Mouse (Mus musculus) neural tube, embryonic 12.5 days (tissue): ENCODE results near the gene Ccdc63. TPM values are rescaled to one million over a fixed set of nuclear protein-coding genes. Genes with fewer than 3 reads are reported as not detected.
A peak's percentile ranks its signal among the peaks of the same experiment; 100 is the strongest.

Experiments
- ATAC-seq: fragments of 200-750 bp; cut with Nextera tagmentation; 2 replicates; pipeline ENCODE4 v1.8.0; 2017; ENCODE audit warnings: low read depth, mild to moderate bottlenecking, moderate TSS enrichment, moderate library complexity; ENCODE audit not compliant: low FRiP score
- H3K27ac ChIP-seq: fragments of 300-500 bp; sonication (generic); 2 replicates; pipeline ENCODE4 v1.5.1; 2016
- H3K27me3 ChIP-seq: fragments of 300-500 bp; sonication (generic); replicated peaks from 2 replicates; pipeline ENCODE4 v1.6.1; 2016; ENCODE audit warnings: mild to moderate bottlenecking
- H3K36me3 ChIP-seq: fragments of 300-500 bp; sonication (generic); 2 replicates; pipeline ENCODE4 v1.6.1; 2016; ENCODE audit warnings: mild to moderate bottlenecking
- H3K4me1 ChIP-seq: fragments of 300-500 bp; sonication (generic); 2 replicates; pipeline ENCODE4 v1.6.1; 2016
- H3K4me2 ChIP-seq: fragments of 300-500 bp; sonication (generic); replicated peaks from 2 replicates; pipeline ENCODE4 v1.6.1; 2016; ENCODE audit warnings: mild to moderate bottlenecking
- H3K4me3 ChIP-seq: fragments of 300-500 bp; sonication (generic); 2 replicates; pipeline ENCODE4 v1.5.1; 2016
- H3K9ac ChIP-seq: fragments of 300-500 bp; sonication (generic); 2 replicates; pipeline ENCODE4 v1.6.1; 2016; ENCODE audit warnings: mild to moderate bottlenecking
- H3K9me3 ChIP-seq: fragments of 300-500 bp; sonication (generic); 2 replicates; pipeline ENCODE4 v1.6.1; 2016; ENCODE audit warnings: mild to moderate bottlenecking
- WGBS: fragments of 180-500 bp; shearing (Covaris S2); methylation state at CpG from one replicate; pipeline ENCODE4 v1.1.7; 2016; 5-methylcytosine and 5-hydroxymethylcytosine counted together
- polyA plus RNA-seq: library from polyadenylated mRNA; unstranded; fragments of >200 nt; fragmentation: Nextera tagmentation; extraction: Ambion mirVana; gene quantifications from 2 replicates; pipeline ENCODE4 v1.2.1, GENCODE M21; 2016

Ccdc63 gene
- polyA plus RNA-seq, 1 experiment from 2014 or later = not detected

DNA sequence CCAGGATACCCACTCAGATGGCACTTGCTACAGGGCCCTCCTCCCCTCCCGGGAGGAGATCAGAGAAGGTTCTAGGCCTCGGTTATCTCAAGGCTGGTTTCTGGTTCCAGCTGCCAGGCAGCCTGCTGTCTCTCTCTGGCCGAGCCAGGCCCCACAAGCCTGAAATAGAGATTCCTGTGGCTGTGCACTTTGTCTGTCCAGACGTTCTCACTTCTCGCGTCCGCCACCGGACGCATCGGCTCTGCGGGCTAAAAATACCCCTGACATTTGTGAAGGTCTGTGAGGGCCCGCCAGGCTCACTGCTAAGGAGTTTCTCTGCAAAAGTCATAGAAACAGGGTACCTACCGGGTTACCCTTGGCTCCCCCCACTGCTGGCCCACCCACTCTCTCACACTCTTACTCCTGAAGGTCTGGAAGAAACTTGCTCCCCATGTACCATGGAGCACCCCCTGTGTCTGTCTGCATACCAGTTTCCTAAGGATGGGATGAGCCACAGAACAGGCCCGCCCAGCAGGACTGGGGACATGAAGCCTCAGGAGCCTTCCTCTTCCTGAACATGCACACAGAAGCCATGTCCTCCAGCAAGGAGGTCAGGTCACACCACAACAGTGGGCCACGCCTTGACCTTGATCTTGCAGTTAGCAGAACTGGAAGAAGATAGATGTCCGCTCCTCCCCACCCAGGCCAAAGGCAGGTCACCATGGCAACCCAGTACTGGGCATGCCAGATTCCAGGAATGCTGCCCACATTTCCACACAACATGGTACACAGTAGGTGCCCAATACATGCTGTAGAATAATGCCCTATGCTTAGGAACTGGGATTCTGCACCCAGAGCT is 69.4 kb downstream of the Ccdc63 start:
- Histone ChIP-seq H3K4me2 (no peak overlapping the region), H3K27ac (no peak overlapping the region), H3K4me3 (no peak overlapping the region), H3K4me1 (0 out of 2 replicates have a peak, but pooled peaks cover 3% of the 10 kb centered on the region), H3K27me3 (no peaks in the 10 kb centered on the region), H3K9ac (no peak overlapping the region), H3K9me3 (no peaks in the 10 kb centered on the region), H3K36me3 (no peaks in the 10 kb centered on the region)
- ATAC-seq = no peak
- 85% methylated on average over 16 of the region's 16 CpGs for WGBS

GRCm38 (mm10) chr5:122068563-122068962 is 72.1 kb downstream of the Ccdc63 start:
- H3K4me1 ChIP-seq = 0 out of 2 replicates have a peak, but pooled peaks cover 3% of the 10 kb centered on the region
- H3K36me3 ChIP-seq = no peaks in the 10 kb centered on the region
- 81% methylated on average over 13 of the region's 13 CpGs for WGBS
- H3K9me3 ChIP-seq = no peaks in the 10 kb centered on the region
- ATAC-seq = no peak
- H3K9ac ChIP-seq = no peak overlapping the region
- no peaks in the 10 kb centered on the region for H3K27me3 ChIP-seq
- H3K4me3 ChIP-seq = no peak overlapping the region
- H3K4me2 ChIP-seq = no peak overlapping the region
- H3K27ac ChIP-seq = no peak overlapping the region

GRCm38 (mm10) chr5:122063204-122063933 is 77.3 kb downstream of the Ccdc63 start:
- no peak overlapping the region for H3K4me3 ChIP-seq
- no peak for ATAC-seq
- no peaks in the 10 kb centered on the region for H3K27me3 ChIP-seq
- no peak overlapping the region for H3K4me2 ChIP-seq
- no peaks in the 10 kb centered on the region for H3K36me3 ChIP-seq
- 73% methylated on average over 25 of the region's 25 CpGs for WGBS
- H3K9me3 ChIP-seq = no peaks in the 10 kb centered on the region
- peaks cover 22% of the 10 kb centered on the region for H3K4me1 ChIP-seq
- no peak overlapping the region for H3K27ac ChIP-seq
- no peak overlapping the region for H3K9ac ChIP-seq

- no peak overlapping the region for H3K9ac ChIP-seq
- no peak overlapping the region for H3K4me3 ChIP-seq
- WGBS = 27% methylated on average over 12 of the region's 12 CpGs
- peak overlapping the region; percentile 39 for H3K4me2 ChIP-seq
- ATAC-seq = no peak
- H3K36me3 ChIP-seq = no peaks in the 10 kb centered on the region
- no peaks in the 10 kb centered on the region for H3K27me3 ChIP-seq
- H3K4me1 ChIP-seq = peaks cover 22% of the 10 kb centered on the region
- H3K9me3 ChIP-seq = peaks cover 4% of the 10 kb centered on the region; the same call in 1 of the 2 replicates
- no peak overlapping the region for H3K27ac ChIP-seq
Observed at GRCm38 (mm10) chr5:122062479-122062878, 78.1 kb downstream of the Ccdc63 start.

- Histone ChIP-seq H3K9me3 (peaks cover 6% of the 10 kb centered on the region; the same call in 1 of the 2 replicates), H3K27ac (no peak overlapping the region), H3K9ac (no peak overlapping the region), H3K4me1 (peaks cover 22% of the 10 kb centered on the region), H3K36me3 (no peaks in the 10 kb centered on the region), H3K4me3 (no peak overlapping the region), H3K4me2 (peak overlapping the region; percentile 20; the same call in 1 of the 2 replicates), H3K27me3 (no peaks in the 10 kb centered on the region)
- no peak for ATAC-seq
- WGBS = 25% methylated on average over 12 of the region's 12 CpGs
Observed at GRCm38 (mm10) chr5:122060767-122061333, 79.8 kb downstream of the Ccdc63 start.

GRCm38 (mm10) chr5:122059060-122060017 is 81.3 kb downstream of the Ccdc63 start:
- H3K9ac ChIP-seq = no peak overlapping the region
- no peak overlapping the region for H3K4me3 ChIP-seq
- no peak for ATAC-seq
- H3K4me2 ChIP-seq = peak overlapping the region; percentile 48
- H3K27me3 ChIP-seq = no peaks in the 10 kb centered on the region
- peaks cover 6% of the 10 kb centered on the region; the same call in 1 of the 2 replicates for H3K9me3 ChIP-seq
- H3K36me3 ChIP-seq = no peaks in the 10 kb centered on the region
- H3K4me1 ChIP-seq = peaks cover 27% of the 10 kb centered on the region
- no peak overlapping the region for H3K27ac ChIP-seq
- 29% methylated on average over 39 of the region's 39 CpGs for WGBS

Other genes starting within 250 kb of the Ccdc63 start
- 24.2 and 25.0 TPM in 2 replicates for gene Cux2, start 90.7 kb downstream of the Ccdc63 start, polyA plus RNA-seq
- gene Myl2, start 39.9 kb downstream of the Ccdc63 start, polyA plus RNA-seq = 0.80 and 6.0 TPM in 2 replicates
- 306 and 318 TPM in 2 replicates for gene Ppp1cc, start 17.5 kb upstream of the Ccdc63 start, polyA plus RNA-seq
- gene Hvcn1, start 66.0 kb upstream of the Ccdc63 start, polyA plus RNA-seq = 4.5 and 4.9 TPM in 2 replicates
- 4.6 and 4.9 TPM in 2 replicates for gene Tctn1, start 123.6 kb upstream of the Ccdc63 start, polyA plus RNA-seq
- 10.5 and 10.7 TPM in 2 replicates for gene Pptc7, start 143.5 kb upstream of the Ccdc63 start, polyA plus RNA-seq
- gene Rad9b, start 213.4 kb upstream of the Ccdc63 start, polyA plus RNA-seq = 11.7 and 12.3 TPM in 2 replicates
- gene Vps29, start 213.5 kb upstream of the Ccdc63 start, polyA plus RNA-seq = 233 and 237 TPM in 2 replicates
- gene Gpn3, start 231.1 kb upstream of the Ccdc63 start, polyA plus RNA-seq = 56.3 and 57.9 TPM in 2 replicates
- gene Fam216a, start 231.5 kb upstream of the Ccdc63 start, polyA plus RNA-seq = 117 TPM in 2 replicates